Mouse (Mus musculus) stomach, postnatal 0 days (tissue): ENCODE data around the gene Akap6. TPM values are rescaled to one million over a fixed set of nuclear protein-coding genes. Genes with fewer than 3 reads are reported as not detected.

Experiments
- ATAC-seq: fragments of 200-750 bp; cut with Nextera tagmentation; 2 replicates; pipeline ENCODE4 v1.8.0; 2017; ENCODE audit not compliant: low FRiP score, low TSS enrichment
- DNase-seq: peaks from one replicate; pipeline ENCODE4 v3.0.0-alpha.2; 2016; ENCODE audit warnings: low spot score
- H3K27ac ChIP-seq: fragments of 300-500 bp; sonication (generic); replicated peaks from 2 replicates; pipeline ENCODE4 v1.5.1; 2014; ENCODE audit warnings: mild to moderate bottlenecking, control low read depth
- H3K27me3 ChIP-seq: fragments of 300-500 bp; sonication (generic); 2 replicates; pipeline ENCODE4 v1.6.1; 2014; ENCODE audit warnings: low read length; ENCODE audit not compliant: control insufficient read depth, insufficient read depth
- H3K36me3 ChIP-seq: fragments of 300-500 bp; sonication (generic); 2 replicates; pipeline ENCODE4 v1.6.1; 2014; ENCODE audit warnings: low read length, mixed read lengths; ENCODE audit not compliant: control insufficient read depth, insufficient read depth
- H3K4me1 ChIP-seq: fragments of 300-500 bp; sonication (generic); replicated peaks from 2 replicates; pipeline ENCODE4 v1.6.1; 2014; ENCODE audit warnings: antibody characterized with exemption; ENCODE audit not compliant: control insufficient read depth, insufficient read depth
- H3K4me2 ChIP-seq: fragments of 300-500 bp; sonication (generic); replicated peaks from 2 replicates; pipeline ENCODE4 v1.6.1; 2014; ENCODE audit warnings: low read depth, mild to moderate bottlenecking, control low read depth, moderate library complexity
- H3K4me3 ChIP-seq: fragments of 300-500 bp; sonication (generic); 2 replicates; pipeline ENCODE4 v1.5.1; 2014; ENCODE audit warnings: low read depth, low read length, control low read depth
- H3K9ac ChIP-seq: fragments of 300-500 bp; sonication (generic); 2 replicates; pipeline ENCODE4 v1.6.1; 2014; ENCODE audit warnings: mild to moderate bottlenecking, low read length, control low read depth, mixed read lengths
- H3K9me3 ChIP-seq: fragments of 300-500 bp; sonication (generic); 2 replicates; pipeline ENCODE4 v1.6.1; 2016; ENCODE audit warnings: low read length; ENCODE audit not compliant: control insufficient read depth
- CTCF ChIP-seq: IDR thresholded peaks from 2 replicates; pipeline ENCODE4 v1.5.1; 2016; ENCODE audit warnings: antibody characterized with exemption, low read depth, mild to moderate bottlenecking, moderate library complexity
- EP300 ChIP-seq: optimal IDR thresholded peaks from 2 replicates; pipeline ENCODE3; 2016; ENCODE audit warnings: antibody characterized with exemption
- WGBS: fragments of 180-500 bp; shearing (Covaris S2); extraction: QIAGEN DNeasy Blood & Tissue Kit; methylation state at CpG from one replicate; pipeline ENCODE4 v1.1.7; 2014; 5-methylcytosine and 5-hydroxymethylcytosine counted together
- polyA plus RNA-seq: library from polyadenylated mRNA; unstranded; fragments of >200 nt; fragmentation: Nextera tagmentation; extraction: Ambion mirVana; gene quantifications from 2 replicates; pipeline ENCODE4 v1.2.1, GENCODE M21; 2015

Akap6 gene
- polyA plus RNA-seq, 1 experiment from 2014 or later, result 0.76 TPM

DNA sequence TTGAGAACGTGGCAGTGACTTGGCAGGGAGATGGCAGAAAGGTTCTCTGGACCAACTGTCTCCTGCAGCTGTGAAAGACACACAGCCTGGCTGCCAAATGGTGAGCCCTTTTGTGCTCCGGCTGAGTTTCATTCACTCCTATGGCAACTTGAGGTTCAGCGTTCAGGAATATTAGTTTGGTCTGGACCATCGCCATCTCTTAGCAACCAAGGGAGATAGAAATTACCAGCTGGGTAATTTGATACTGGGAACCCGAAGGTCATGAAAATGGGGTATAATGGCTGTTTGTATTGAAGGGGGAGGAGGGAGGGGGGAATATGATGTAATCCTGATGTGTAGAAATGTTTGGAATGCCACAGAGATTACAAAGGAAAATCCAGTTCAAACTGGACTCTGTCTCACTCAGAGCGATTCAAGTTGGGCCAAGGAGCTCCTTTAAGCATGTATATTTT is 136.1 kb downstream of the Akap6 start:
- peak; percentile 64; the same call in 1 of the 2 replicates for ATAC-seq
- peaks cover 3% of the 10 kb centered on the region; the same call in 1 of the 2 replicates for H3K4me1 ChIP-seq
- H3K4me2 ChIP-seq, result peak overlapping the region; percentile 29; the same call in 1 of the 2 replicates
- 26% methylated on average over 6 of the region's 6 CpGs for WGBS
- H3K4me3 ChIP-seq, result no peak overlapping the region
- H3K36me3 ChIP-seq, result no peaks in the 10 kb centered on the region
- no peak overlapping the region for H3K9ac ChIP-seq
- DNase-seq, result no peak
- no peaks in the 10 kb centered on the region for H3K27me3 ChIP-seq
- H3K9me3 ChIP-seq, result no peaks in the 10 kb centered on the region
- H3K27ac ChIP-seq, result peak overlapping the region; percentile 53; the same call in 1 of the 2 replicates
- no peak for TF ChIP-seq EP300
- TF ChIP-seq CTCF, result no peak

DNA sequence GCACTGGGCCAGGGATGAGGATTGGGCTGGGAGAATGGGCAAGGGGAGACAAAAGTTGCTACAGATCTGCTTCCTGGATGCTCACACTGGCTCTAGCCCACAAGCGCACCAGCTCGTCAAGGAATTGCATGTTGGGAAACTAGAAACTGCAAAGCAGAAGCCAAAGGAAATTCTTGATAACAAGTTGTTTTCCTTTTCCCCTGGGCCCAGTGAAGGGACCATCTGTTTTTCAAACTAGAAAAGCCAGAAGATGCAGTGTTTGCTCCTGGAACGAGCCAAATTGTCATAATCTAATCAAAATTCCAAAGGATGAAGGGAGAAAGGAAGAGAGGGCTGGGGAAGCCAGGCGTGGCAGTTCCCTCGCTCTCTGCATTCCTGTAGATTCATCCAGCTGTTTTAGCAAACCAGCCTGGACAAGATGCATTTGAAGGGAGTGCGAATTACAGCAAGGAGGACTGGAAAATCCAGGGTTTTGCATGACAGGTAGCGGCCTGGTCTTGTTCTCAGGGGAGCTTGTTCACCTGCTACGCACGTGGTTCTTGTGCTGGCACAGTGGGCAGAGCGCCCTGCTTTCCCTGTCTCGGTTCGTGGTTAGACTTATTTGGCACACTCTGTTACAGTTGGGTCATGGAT is 136.8 kb downstream of the Akap6 start:
- Histone ChIP-seq H3K4me3 (no peak overlapping the region), H3K9ac (no peak overlapping the region), H3K4me2 (peak overlapping the region; percentile 29), H3K27ac (peak overlapping the region; percentile 41; the same call in 1 of the 2 replicates), H3K4me1 (peaks cover 3% of the 10 kb centered on the region; the same call in 1 of the 2 replicates), H3K36me3 (no peaks in the 10 kb centered on the region), H3K27me3 (no peaks in the 10 kb centered on the region), H3K9me3 (no peaks in the 10 kb centered on the region)
- TF ChIP-seq CTCF (no peak), EP300 (no peak)
- WGBS, result 41% methylated on average over 12 of the region's 12 CpGs
- DNase-seq (no peak), ATAC-seq (0 out of 2 replicates have a peak, but pooled peaks have one; percentile 24)

DNA sequence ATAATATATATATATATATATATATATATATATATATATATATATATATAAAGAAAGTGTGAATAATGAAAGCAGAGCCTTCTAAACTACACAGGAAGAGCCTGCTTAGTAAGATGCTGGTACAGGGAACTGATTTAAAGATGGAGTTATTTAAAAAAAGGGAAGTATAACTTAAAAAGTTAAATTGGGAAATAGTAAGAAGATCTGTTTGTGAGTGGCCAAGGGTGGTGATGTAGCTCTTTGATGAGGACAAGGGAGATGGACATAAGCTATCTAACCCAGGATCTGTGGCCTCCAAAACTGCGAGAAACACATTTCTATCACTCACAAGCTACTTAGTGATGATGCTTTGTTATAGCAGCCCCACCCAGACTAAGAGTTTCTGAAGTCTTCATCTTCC is 146.8 kb downstream of the Akap6 start:
- no peak for ATAC-seq
- H3K4me1 ChIP-seq, result no peaks in the 10 kb centered on the region

DNA sequence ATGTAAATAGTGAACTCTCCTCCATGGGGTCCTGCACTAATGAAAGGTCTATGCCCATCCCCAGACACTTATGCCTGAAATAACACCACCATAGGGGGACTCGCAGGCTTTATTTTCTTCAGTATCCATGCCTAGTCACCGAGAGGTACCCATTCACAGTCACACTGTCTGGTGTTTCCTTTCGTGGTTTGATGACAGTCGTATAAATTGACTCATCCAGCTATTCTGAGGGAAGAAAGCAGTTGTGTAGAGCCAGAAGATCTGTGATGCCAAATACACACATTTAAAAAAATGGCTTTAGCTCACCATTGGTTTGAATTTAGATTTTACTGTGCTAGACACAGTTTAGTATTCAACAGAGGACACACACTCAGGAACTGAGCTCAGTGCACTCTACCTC is 147.8 kb downstream of the Akap6 start:
- WGBS, result 82% methylated on average over 4 of the region's 4 CpGs
- no peaks in the 10 kb centered on the region for H3K4me1 ChIP-seq

More for the DNA sequence above, 146.8 kb downstream of the Akap6 start:
- Histone ChIP-seq H3K4me3 (no peak overlapping the region), H3K9me3 (no peaks in the 10 kb centered on the region), H3K36me3 (no peaks in the 10 kb centered on the region; the same call in 1 of the 2 replicates), H3K27ac (no peak overlapping the region), H3K27me3 (no peaks in the 10 kb centered on the region), H3K9ac (no peak overlapping the region), H3K4me2 (no peak overlapping the region)
- 85% methylated on average over 1 of the region's 1 CpGs for WGBS
- TF ChIP-seq CTCF, result no peak
- TF ChIP-seq EP300, result no peak
- DNase-seq, result no peak

DNA sequence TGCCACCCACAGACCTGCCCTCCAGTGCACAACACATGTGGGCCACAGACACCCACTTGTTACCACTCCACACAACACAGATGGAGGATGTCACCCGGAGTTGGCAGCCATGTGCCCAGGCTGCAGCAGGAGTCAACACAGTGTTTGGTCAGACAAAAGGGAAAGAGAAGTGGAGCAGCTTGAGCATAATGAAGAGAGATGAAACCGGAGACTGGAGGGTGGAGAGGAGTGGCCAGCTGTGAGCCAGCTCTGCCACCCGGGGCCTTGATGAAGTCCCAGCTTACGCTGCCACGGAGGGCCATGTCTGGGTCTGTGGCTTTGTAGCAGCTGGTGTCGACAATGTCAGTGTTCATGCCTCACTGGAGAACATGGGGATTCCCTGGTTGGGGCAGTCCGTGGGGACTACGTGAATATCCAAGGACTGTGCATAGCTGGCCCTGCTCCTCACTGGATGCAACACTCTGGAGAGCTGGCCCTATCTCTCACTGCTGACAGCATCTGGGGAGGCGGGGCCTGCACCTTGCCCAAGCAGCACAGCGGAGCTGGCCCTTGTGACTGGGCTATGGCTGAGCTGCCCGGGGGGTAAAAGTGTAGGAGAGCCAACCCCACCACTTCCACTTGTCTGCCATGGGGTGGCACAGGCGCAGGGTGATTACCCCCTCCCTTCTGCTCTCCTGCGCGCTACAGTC is 148.8 kb downstream of the Akap6 start:
- 65% methylated on average over 13 of the region's 14 CpGs for WGBS
- ATAC-seq (no peak), DNase-seq (no peak)
- Histone ChIP-seq H3K4me3 (no peak overlapping the region), H3K36me3 (no peaks in the 10 kb centered on the region; the same call in 1 of the 2 replicates), H3K27me3 (no peaks in the 10 kb centered on the region), H3K4me2 (no peak overlapping the region), H3K9me3 (no peaks in the 10 kb centered on the region), H3K9ac (no peak overlapping the region), H3K27ac (no peak overlapping the region), H3K4me1 (no peaks in the 10 kb centered on the region)
- no peak for TF ChIP-seq CTCF
- TF ChIP-seq EP300, result no peak

More for the DNA sequence above, 147.8 kb downstream of the Akap6 start:
- Histone ChIP-seq H3K9ac (no peak overlapping the region), H3K36me3 (no peaks in the 10 kb centered on the region; the same call in 1 of the 2 replicates), H3K27me3 (no peaks in the 10 kb centered on the region), H3K27ac (no peak overlapping the region), H3K4me3 (no peak overlapping the region), H3K9me3 (no peaks in the 10 kb centered on the region), H3K4me2 (no peak overlapping the region)
- no peak for ATAC-seq
- TF ChIP-seq EP300 (no peak), CTCF (no peak)
- no peak for DNase-seq

DNA sequence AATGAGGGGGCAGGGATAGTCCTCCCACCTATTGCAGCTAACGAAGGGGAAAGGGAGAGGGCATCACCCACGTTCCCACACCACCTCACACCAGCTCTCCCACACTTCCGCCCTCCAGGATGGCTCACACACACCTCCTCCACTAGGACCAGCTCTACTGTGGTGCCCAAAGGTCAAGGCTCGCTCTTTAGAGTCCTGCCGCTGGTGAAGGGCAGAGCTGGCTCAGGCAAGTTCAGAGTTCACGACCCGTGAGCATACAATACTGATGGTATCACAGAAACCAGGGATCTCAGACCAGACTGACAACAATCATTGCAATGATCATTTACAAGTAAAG is 149.3 kb downstream of the Akap6 start:
- 62% methylated on average over 7 of the region's 7 CpGs for WGBS

More for the DNA sequence above, 149.3 kb downstream of the Akap6 start:
- no peak for TF ChIP-seq CTCF
- no peak for TF ChIP-seq EP300
- no peak for ATAC-seq
- Histone ChIP-seq H3K4me2 (no peak overlapping the region), H3K4me1 (no peaks in the 10 kb centered on the region), H3K36me3 (no peaks in the 10 kb centered on the region; the same call in 1 of the 2 replicates), H3K4me3 (no peak overlapping the region), H3K27ac (no peak overlapping the region), H3K27me3 (no peaks in the 10 kb centered on the region), H3K9ac (no peak overlapping the region), H3K9me3 (no peaks in the 10 kb centered on the region)
- DNase-seq, result no peak
